Mouse (Mus musculus) heart, embryonic 15.5 days (tissue): ENCODE measurements around the gene Bmyc. TPM values are rescaled to one million over a fixed set of nuclear protein-coding genes. Genes with fewer than 3 reads are reported as not detected.
"Not testable (repeated sequence)": the region's sequence is repeated elsewhere in the genome, so short reads cannot be mapped to it uniquely, and the experiment has no call there.

ENCODE experiments used
- ATAC-seq: fragments of 200-750 bp; cut with Nextera tagmentation; replicated peaks from 2 replicates; pipeline ENCODE4 v1.8.0; 2017; ENCODE audit warnings: low read depth, moderate TSS enrichment; ENCODE audit not compliant: insufficient number of reproducible peaks, insufficient read depth, low FRiP score
- H3K27ac ChIP-seq: fragments of 300-500 bp; sonication (generic); 2 replicates; pipeline ENCODE4 v1.5.1; 2015; ENCODE audit warnings: mild to moderate bottlenecking, inconsistent platforms
- H3K27me3 ChIP-seq: fragments of 300-500 bp; sonication (generic); 2 replicates; pipeline ENCODE4 v1.6.1; 2015; ENCODE audit warnings: inconsistent platforms
- H3K36me3 ChIP-seq: fragments of 300-500 bp; sonication (generic); 2 replicates; pipeline ENCODE4 v1.6.1; 2015; ENCODE audit warnings: mild to moderate bottlenecking, inconsistent platforms
- H3K4me1 ChIP-seq: fragments of 300-500 bp; sonication (generic); replicated peaks from 2 replicates; pipeline ENCODE4 v1.6.1; 2015; ENCODE audit warnings: inconsistent platforms
- H3K4me2 ChIP-seq: fragments of 300-500 bp; sonication (generic); 2 replicates; pipeline ENCODE4 v1.6.1; 2015; ENCODE audit warnings: inconsistent platforms, mild to moderate bottlenecking, moderate library complexity
- H3K4me3 ChIP-seq: fragments of 300-500 bp; sonication (generic); 2 replicates; pipeline ENCODE4 v1.5.1; 2015; ENCODE audit warnings: mild to moderate bottlenecking, inconsistent platforms
- H3K9ac ChIP-seq: fragments of 300-500 bp; sonication (generic); 2 replicates; pipeline ENCODE4 v1.6.1; 2015; ENCODE audit warnings: mild to moderate bottlenecking, inconsistent platforms
- H3K9me3 ChIP-seq: fragments of 300-500 bp; sonication (generic); replicated peaks from 2 replicates; pipeline ENCODE4 v1.6.1; 2016; ENCODE audit warnings: inconsistent platforms
- WGBS: fragments of 180-500 bp; shearing (Covaris S2); methylation state at CpG from one replicate; pipeline ENCODE4 v1.1.7; 2015; ENCODE audit warnings: mixed read lengths; 5-methylcytosine and 5-hydroxymethylcytosine counted together
- polyA plus RNA-seq: library from polyadenylated mRNA; unstranded; fragments of >200 nt; fragmentation: Nextera tagmentation; extraction: Ambion mirVana; gene quantifications from 2 replicates; pipeline ENCODE4 v1.2.1, GENCODE M21; 2015

The Bmyc gene
- polyA plus RNA-seq, 1 experiment from 2014 or later, result 44.7 TPM

DNA sequence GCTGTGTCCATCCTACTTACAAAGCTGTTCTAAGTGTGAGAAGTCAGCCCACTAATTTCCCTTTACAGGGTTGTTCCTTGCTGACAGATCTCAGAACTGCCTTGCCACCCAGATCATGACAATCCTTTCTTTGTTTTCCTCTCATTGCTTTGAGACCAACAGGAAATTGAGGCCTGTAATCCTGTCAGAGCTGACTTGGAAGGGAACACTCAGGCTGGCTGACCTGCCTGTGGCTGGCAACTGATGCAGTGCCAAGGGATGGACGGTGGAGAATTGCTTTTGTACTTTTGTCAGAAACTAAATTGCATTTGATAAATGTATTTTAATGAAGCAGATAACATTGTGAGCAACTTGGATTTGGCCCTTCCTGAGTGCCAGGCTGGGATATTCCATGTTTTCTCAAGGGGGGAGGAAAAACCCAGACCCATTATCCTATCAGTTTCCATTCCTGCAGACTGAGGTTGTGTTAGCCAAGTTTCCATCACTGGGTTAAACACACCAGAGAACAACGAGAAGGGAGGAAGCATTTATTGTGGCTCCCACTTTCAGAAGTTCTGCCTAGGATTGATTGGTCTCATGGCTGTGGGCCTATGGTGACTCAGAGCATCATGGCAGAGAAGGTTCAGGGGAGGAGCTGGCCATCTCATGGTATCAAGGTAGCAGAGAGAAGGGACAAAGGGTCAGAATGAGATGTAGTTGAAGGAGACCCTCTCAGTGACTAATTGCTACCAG lies 26.8 kb downstream of the Bmyc start:
- no peak overlapping the region for H3K27ac ChIP-seq

DNA sequence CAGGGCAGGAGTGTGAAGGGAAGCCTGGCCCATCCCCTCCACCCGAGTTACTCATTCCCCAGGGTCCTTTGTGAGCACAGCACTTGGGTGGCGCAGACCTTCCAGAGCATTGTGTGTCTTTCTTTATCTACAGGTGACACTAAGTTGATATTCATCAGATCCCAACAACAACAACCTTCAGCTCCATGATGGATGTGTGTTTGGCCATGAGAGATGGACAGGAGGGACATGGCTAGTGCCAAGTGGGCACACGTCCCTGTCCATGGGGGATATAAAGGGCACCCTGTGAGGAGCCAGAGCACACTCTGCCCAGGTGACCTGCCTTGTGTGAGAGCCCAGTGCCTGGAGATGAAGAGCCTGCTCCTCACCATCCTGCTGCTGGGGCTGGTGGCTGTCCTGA lies 30.2 kb downstream of the Bmyc start, which contains the start of gene Obp2b:
Obp2b (plus strand) TSS at position 301 of the 400 bp plus-strand sequence.
- not testable (repeated sequence) for H3K4me2 ChIP-seq, H3K4me3 ChIP-seq, ATAC-seq, H3K27me3 ChIP-seq, H3K36me3 ChIP-seq, H3K27ac ChIP-seq, H3K9ac ChIP-seq, H3K9me3 ChIP-seq, H3K4me1 ChIP-seq
- 79% methylated on average over 3 of the region's 3 CpGs for WGBS

More for the DNA sequence above, 26.8 kb downstream of the Bmyc start:
- WGBS, result 32% methylated on average over 2 of the region's 2 CpGs
- Histone ChIP-seq H3K4me2 (no peak overlapping the region), H3K36me3 (no peaks in the 10 kb centered on the region), H3K9me3 (no peaks in the 10 kb centered on the region), H3K9ac (no peak overlapping the region), H3K4me1 (no peaks in the 10 kb centered on the region), H3K4me3 (no peak overlapping the region), H3K27me3 (no peaks in the 10 kb centered on the region)
- ATAC-seq, result 0 out of 2 replicates have a peak, but pooled peaks have one; percentile 53

GRCm38 (mm10) chr2:25741671-25742070 lies 35.1 kb downstream of the Bmyc start:
- ATAC-seq, result no peak
- H3K36me3 ChIP-seq, result no peaks in the 10 kb centered on the region
- WGBS, result 59% methylated on average over 1 of the region's 1 CpGs

DNA sequence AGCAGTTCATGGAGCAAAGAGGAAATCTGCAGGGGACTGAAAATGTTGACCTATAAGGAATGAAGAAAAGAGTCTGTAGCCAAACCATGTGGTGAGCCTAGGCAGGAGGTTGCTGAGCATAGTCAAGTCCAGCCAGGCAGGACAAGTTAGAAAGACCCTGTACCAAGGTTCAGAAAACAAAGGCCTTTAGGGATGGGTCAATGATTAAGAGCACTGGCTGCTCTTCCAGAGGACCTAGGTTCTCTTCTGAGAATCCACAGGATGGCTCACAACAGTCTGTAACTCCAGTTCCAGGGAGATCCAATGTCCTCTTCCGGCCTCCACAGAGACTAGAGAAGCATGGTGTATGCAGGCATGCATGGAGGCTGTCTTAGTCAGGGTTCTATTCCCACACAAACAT lies 47.7 kb downstream of the Bmyc start:
- WGBS, result 92% methylated on average over 1 of the region's 1 CpGs
- no peak overlapping the region for H3K27ac ChIP-seq
- H3K4me2 ChIP-seq, result no peak overlapping the region
- H3K9ac ChIP-seq, result no peak overlapping the region
- H3K27me3 ChIP-seq, result no peaks in the 10 kb centered on the region
- ATAC-seq, result no peak
- no peaks in the 10 kb centered on the region for H3K4me1 ChIP-seq
- H3K9me3 ChIP-seq, result no peaks in the 10 kb centered on the region
- no peaks in the 10 kb centered on the region for H3K36me3 ChIP-seq
- no peak overlapping the region for H3K4me3 ChIP-seq

More at GRCm38 (mm10) chr2:25741671-25742070, 35.1 kb downstream of the Bmyc start:
- no peaks in the 10 kb centered on the region for H3K9me3 ChIP-seq
- H3K27me3 ChIP-seq, result no peaks in the 10 kb centered on the region
- H3K9ac ChIP-seq, result no peak overlapping the region
- H3K27ac ChIP-seq, result no peak overlapping the region
- H3K4me2 ChIP-seq, result no peak overlapping the region
- H3K4me3 ChIP-seq, result no peak overlapping the region
- no peaks in the 10 kb centered on the region for H3K4me1 ChIP-seq

Other genes with a start within 250 kb of the Bmyc start
- gene Clic3, start 249.9 kb upstream of the Bmyc start, polyA plus RNA-seq, result 6.1 and 9.6 TPM in 2 replicates
- gene Paxx, start 245.6 kb upstream of the Bmyc start, polyA plus RNA-seq, result 31.1 and 38.0 TPM in 2 replicates
- 107 and 134 TPM in 2 replicates for gene Ptgds, start 236.7 kb upstream of the Bmyc start, polyA plus RNA-seq
- gene Lcn12, start 212.8 kb upstream of the Bmyc start, polyA plus RNA-seq, result not detected in 2 replicates
- gene Fbxw5, start 206.0 kb upstream of the Bmyc start, polyA plus RNA-seq, result 72.6 and 94.1 TPM in 2 replicates
- gene C8g, start 205.0 kb upstream of the Bmyc start, polyA plus RNA-seq, result 3.5 and 5.0 TPM in 2 replicates
- 18.4 and 25.2 TPM in 2 replicates for gene Traf2, start 159.8 kb upstream of the Bmyc start, polyA plus RNA-seq
- gene Edf1, start 148.9 kb upstream of the Bmyc start, polyA plus RNA-seq, result 276 and 289 TPM in 2 replicates
- 3.4 and 9.8 TPM in 2 replicates for gene Mamdc4, start 131.9 kb upstream of the Bmyc start, polyA plus RNA-seq
- 171 and 175 TPM in 2 replicates for gene Phpt1, start 131.5 kb upstream of the Bmyc start, polyA plus RNA-seq
- 0.22 and 0.30 TPM in 2 replicates for gene Ajm1, start 125.0 kb upstream of the Bmyc start, polyA plus RNA-seq
- 41.0 and 50.2 TPM in 2 replicates for gene Rabl6, start 98.2 kb upstream of the Bmyc start, polyA plus RNA-seq
- gene Ccdc183, start 89.1 kb upstream of the Bmyc start, polyA plus RNA-seq, result 0.09 and 0.13 TPM in 2 replicates
- gene Tmem141, start 84.7 kb upstream of the Bmyc start, polyA plus RNA-seq, result 19.0 and 21.9 TPM in 2 replicates
- gene Fcna, start 78.7 kb upstream of the Bmyc start, polyA plus RNA-seq, result 3.3 and 4.8 TPM in 2 replicates
- not detected in 2 replicates for gene Lcn8, start 53.6 kb upstream of the Bmyc start, polyA plus RNA-seq
- gene Lcn5, start 48.8 kb upstream of the Bmyc start, polyA plus RNA-seq, result not detected in 2 replicates
- not detected in 2 replicates for gene Lcn6, start 30.0 kb upstream of the Bmyc start, polyA plus RNA-seq
- not detected in 2 replicates for gene Lcn10, start 24.0 kb upstream of the Bmyc start, polyA plus RNA-seq
- not detected in 2 replicates for gene Obp2a, start 6.7 kb upstream of the Bmyc start, polyA plus RNA-seq
- gene Obp2b, start 30.3 kb downstream of the Bmyc start, polyA plus RNA-seq, result not detected in 2 replicates
- not detected in 2 replicates for gene Lcn3, start 58.8 kb downstream of the Bmyc start, polyA plus RNA-seq
- not detected in 2 replicates for gene Lcn11, start 70.3 kb downstream of the Bmyc start, polyA plus RNA-seq
- gene Gm13539, start 75.5 kb downstream of the Bmyc start, polyA plus RNA-seq, result not detected in 2 replicates
- gene Glt6d1, start 109.1 kb downstream of the Bmyc start, polyA plus RNA-seq, result not detected in 2 replicates
- not detected in 2 replicates for gene Lcn9, start 116.4 kb downstream of the Bmyc start, polyA plus RNA-seq
- not detected in 2 replicates for gene Sohlh1, start 140.5 kb downstream of the Bmyc start, polyA plus RNA-seq
- 0.57 TPM in 1 of 2 replicates, not detected in the other for gene Kcnt1, start 157.0 kb downstream of the Bmyc start, polyA plus RNA-seq